Mouse (Mus musculus) kidney, postnatal 0 days (tissue): ENCODE measurements at regions not wholly inside any gene's neighbourhood (a gene's known extent, or its start where the extent isn't known, plus 50 kb on each side); places are given as distances from the start of the nearest gene placed in this dataset.

ENCODE experiments used
- ATAC-seq: fragments of 200-750 bp; cut with Nextera tagmentation; replicated peaks from 2 replicates; pipeline ENCODE4 v1.8.0; 2017; ENCODE audit warnings: low read depth, moderate number of reproducible peaks, moderate TSS enrichment, moderate library complexity; ENCODE audit not compliant: low FRiP score
- DNase-seq: peaks from one replicate; pipeline ENCODE4 v3.0.0-alpha.2; 2016; ENCODE audit warnings: low spot score
- H3K27ac ChIP-seq: fragments of 300-500 bp; sonication (generic); 2 replicates; pipeline ENCODE4 v1.5.1; 2014; ENCODE audit warnings: mild to moderate bottlenecking
- H3K27me3 ChIP-seq: fragments of 300-500 bp; sonication (generic); 2 replicates; pipeline ENCODE4 v1.6.1; 2014; ENCODE audit warnings: low read length, mixed read lengths; ENCODE audit not compliant: insufficient read depth
- H3K36me3 ChIP-seq: fragments of 300-500 bp; sonication (generic); 2 replicates; pipeline ENCODE4 v1.6.1; 2014; ENCODE audit warnings: low read length, mixed read lengths; ENCODE audit not compliant: insufficient read depth
- H3K4me1 ChIP-seq: fragments of 300-500 bp; sonication (generic); replicated peaks from 2 replicates; pipeline ENCODE4 v1.6.1; 2014; ENCODE audit warnings: antibody characterized with exemption, low read length, mixed read lengths; ENCODE audit not compliant: insufficient read depth
- H3K4me2 ChIP-seq: fragments of 300-500 bp; sonication (generic); 2 replicates; pipeline ENCODE4 v1.6.1; 2014; ENCODE audit warnings: mild to moderate bottlenecking, low read length, moderate library complexity, mixed read lengths
- H3K4me3 ChIP-seq: fragments of 300-500 bp; sonication (generic); replicated peaks from 2 replicates; pipeline ENCODE4 v1.5.1; 2014; ENCODE audit warnings: low read depth, low read length
- H3K9ac ChIP-seq: fragments of 300-500 bp; sonication (generic); 2 replicates; pipeline ENCODE4 v1.6.1; 2014; ENCODE audit warnings: low read depth, low read length
- H3K9me3 ChIP-seq: fragments of 300-500 bp; sonication (generic); replicated peaks from 2 replicates; pipeline ENCODE4 v1.6.1; 2016; ENCODE audit warnings: low read length, inconsistent platforms, mixed read lengths
- CTCF ChIP-seq: IDR thresholded peaks from 2 replicates; pipeline ENCODE4 v1.5.1; 2016; ENCODE audit warnings: antibody characterized with exemption, low read depth, mild to moderate bottlenecking, moderate library complexity
- WGBS: fragments of 180-500 bp; shearing (Covaris S2); extraction: QIAGEN DNeasy Blood & Tissue Kit; methylation state at CpG from one replicate; pipeline ENCODE4 v1.1.7; 2014; 5-methylcytosine and 5-hydroxymethylcytosine counted together

GRCm38 (mm10) chr10:111801794-111802359, 170.6 kb upstream of the Krr1 start:
- WGBS: 30% methylated on average over 12 of the region's 12 CpGs
- no peak for TF ChIP-seq CTCF
- H3K27ac ChIP-seq: no peak overlapping the region

GRCm38 (mm10) chr10:111806333-111806732, 166.1 kb upstream of the Krr1 start:
- no peaks in the 10 kb centered on the region for H3K9me3 ChIP-seq
- no peaks in the 10 kb centered on the region for H3K36me3 ChIP-seq
- H3K4me2 ChIP-seq: no peak overlapping the region
- H3K4me3 ChIP-seq: no peak overlapping the region
- H3K27me3 ChIP-seq: no peaks in the 10 kb centered on the region
- no peak overlapping the region for H3K9ac ChIP-seq
- H3K4me1 ChIP-seq: no peaks in the 10 kb centered on the region
- H3K27ac ChIP-seq: no peak overlapping the region
- TF ChIP-seq CTCF: no peak
- WGBS: 86% methylated on average over 3 of the region's 3 CpGs
- ATAC-seq (no peak), DNase-seq (no peak)

More at GRCm38 (mm10) chr10:111801794-111802359, 170.6 kb upstream of the Krr1 start:
- no peak overlapping the region for H3K4me3 ChIP-seq
- no peaks in the 10 kb centered on the region for H3K27me3 ChIP-seq
- H3K9ac ChIP-seq: no peak overlapping the region
- 0 out of 2 replicates have a peak, but pooled peaks cover 9% of the 10 kb centered on the region for H3K4me1 ChIP-seq
- no peaks in the 10 kb centered on the region for H3K9me3 ChIP-seq
- DNase-seq: peak; percentile 67
- ATAC-seq: no peak; the same call in 1 of the 2 replicates
- H3K36me3 ChIP-seq: no peaks in the 10 kb centered on the region
- H3K4me2 ChIP-seq: no peak overlapping the region

GRCm38 (mm10) chr10:111806916-111807315, 165.5 kb upstream of the Krr1 start:
- peak; percentile 51 for DNase-seq
- Histone ChIP-seq H3K27me3 (no peaks in the 10 kb centered on the region), H3K4me3 (no peak overlapping the region), H3K9me3 (no peaks in the 10 kb centered on the region), H3K9ac (no peak overlapping the region), H3K4me1 (no peaks in the 10 kb centered on the region), H3K36me3 (no peaks in the 10 kb centered on the region), H3K27ac (no peak overlapping the region), H3K4me2 (no peak overlapping the region)
- ATAC-seq: no peak
- TF ChIP-seq CTCF: no peak
- WGBS: 25% methylated on average over 5 of the region's 5 CpGs

- 84% methylated on average over 4 of the region's 4 CpGs for WGBS
- no peak for DNase-seq
Observed at GRCm38 (mm10) chr10:111813736-111814135, 158.7 kb upstream of the Krr1 start.

DNA sequence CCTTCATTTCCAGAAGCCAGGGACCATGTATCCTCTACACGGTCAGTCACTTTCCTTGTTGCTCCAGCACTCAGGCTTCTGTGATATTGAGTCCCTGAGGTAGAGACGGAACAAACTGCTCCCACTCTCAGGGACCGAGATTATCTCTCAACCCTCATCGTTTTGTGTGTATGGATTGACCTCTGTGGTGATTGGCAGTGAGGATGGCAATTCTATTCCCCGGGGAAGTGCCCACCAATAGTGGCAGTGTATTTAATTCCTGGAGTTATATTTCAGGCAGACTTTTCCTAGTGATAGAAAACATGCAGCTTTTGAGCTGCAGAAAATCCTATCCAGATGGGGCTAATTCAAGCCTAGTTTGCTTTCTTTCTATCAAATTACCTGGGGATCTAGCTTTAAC, 157.8 kb upstream of the Krr1 start:
- H3K9me3 ChIP-seq: no peaks in the 10 kb centered on the region
- H3K4me2 ChIP-seq: no peak overlapping the region
- no peak for ATAC-seq
- H3K4me1 ChIP-seq: no peaks in the 10 kb centered on the region
- no peak for DNase-seq
- no peak overlapping the region for H3K4me3 ChIP-seq
- no peak overlapping the region for H3K9ac ChIP-seq
- no peak overlapping the region for H3K27ac ChIP-seq
- H3K36me3 ChIP-seq: no peaks in the 10 kb centered on the region
- TF ChIP-seq CTCF: no peak
- no peaks in the 10 kb centered on the region for H3K27me3 ChIP-seq
- 54% methylated on average over 5 of the region's 5 CpGs for WGBS

More at GRCm38 (mm10) chr10:111813736-111814135, 158.7 kb upstream of the Krr1 start:
- H3K4me2 ChIP-seq: no peak overlapping the region
- H3K27ac ChIP-seq: no peak overlapping the region
- no peaks in the 10 kb centered on the region for H3K4me1 ChIP-seq
- no peaks in the 10 kb centered on the region for H3K9me3 ChIP-seq
- no peaks in the 10 kb centered on the region for H3K36me3 ChIP-seq
- ATAC-seq: no peak
- TF ChIP-seq CTCF: no peak
- H3K4me3 ChIP-seq: no peak overlapping the region
- H3K27me3 ChIP-seq: no peaks in the 10 kb centered on the region
- no peak overlapping the region for H3K9ac ChIP-seq

GRCm38 (mm10) chr10:111815160-111815559, 157.3 kb upstream of the Krr1 start:
- no peaks in the 10 kb centered on the region for H3K9me3 ChIP-seq
- no peaks in the 10 kb centered on the region for H3K36me3 ChIP-seq
- DNase-seq: no peak
- H3K4me2 ChIP-seq: no peak overlapping the region
- H3K27me3 ChIP-seq: no peaks in the 10 kb centered on the region
- no peak overlapping the region for H3K9ac ChIP-seq
- no peaks in the 10 kb centered on the region for H3K4me1 ChIP-seq
- no peak overlapping the region for H3K4me3 ChIP-seq
- WGBS: 86% methylated on average over 2 of the region's 2 CpGs
- H3K27ac ChIP-seq: no peak overlapping the region
- no peak for ATAC-seq
- TF ChIP-seq CTCF: no peak
